Mouse (Mus musculus): ENCODE measurements at regions not wholly inside any gene's neighbourhood (a gene's known extent, or its start where the extent isn't known, plus 50 kb on each side); places are given as distances from the start of the nearest gene placed in this dataset.

- no peak for DNase-seq
Observed at GRCm38 (mm10) chr16:87067523-87067922, 286.5 kb upstream of the N6amt1 start.

- no peak for DNase-seq
Observed at GRCm38 (mm10) chr16:87060473-87060872, 293.5 kb upstream of the N6amt1 start.

GRCm38 (mm10) chr16:87049741-87050383, 304.1 kb upstream of the N6amt1 start:
- no peak for DNase-seq

- no peak for DNase-seq
Observed at GRCm38 (mm10) chr16:87044773-87045561, 309.0 kb upstream of the N6amt1 start.

GRCm38 (mm10) chr16:87043689-87044088, 310.3 kb upstream of the N6amt1 start:
- no peak for DNase-seq

GRCm38 (mm10) chr16:87040366-87040765, 313.6 kb upstream of the N6amt1 start:
- DNase-seq = no peak

GRCm38 (mm10) chr16:87039861-87040260, 314.1 kb upstream of the N6amt1 start:
- no peak for DNase-seq

- DNase-seq = no peak
Observed at GRCm38 (mm10) chr16:87037061-87037460, 316.9 kb upstream of the N6amt1 start.

- no peak for DNase-seq
Observed at GRCm38 (mm10) chr16:87031836-87032235, 322.1 kb upstream of the N6amt1 start.

- no peak for DNase-seq
Observed at GRCm38 (mm10) chr16:87028516-87029145, 325.4 kb upstream of the N6amt1 start.

GRCm38 (mm10) chr16:87027621-87028020, 326.4 kb upstream of the N6amt1 start:
- DNase-seq = no peak

GRCm38 (mm10) chr16:87022041-87022440, 331.9 kb upstream of the N6amt1 start:
- no peak for DNase-seq

- no peak for DNase-seq
Observed at GRCm38 (mm10) chr16:87017107-87017670, 336.8 kb upstream of the N6amt1 start.

- DNase-seq = no peak
Observed at GRCm38 (mm10) chr16:87001579-87001978, 352.4 kb upstream of the N6amt1 start.

GRCm38 (mm10) chr16:87001135-87001534, 352.9 kb upstream of the N6amt1 start:
- DNase-seq = no peak

- no peak for DNase-seq
Observed at GRCm38 (mm10) chr16:86971691-86972090, 382.3 kb upstream of the N6amt1 start.

- DNase-seq = no peak
Observed at GRCm38 (mm10) chr16:86949681-86950080, 404.3 kb upstream of the N6amt1 start.

GRCm38 (mm10) chr16:86945531-86946144, 408.3 kb upstream of the N6amt1 start:
- DNase-seq = no peak

GRCm38 (mm10) chr16:86945058-86945457, 408.9 kb upstream of the N6amt1 start:
- DNase-seq = no peak

GRCm38 (mm10) chr16:86934989-86935388, 419.0 kb upstream of the N6amt1 start:
- DNase-seq = no peak

- DNase-seq = no peak
Observed at GRCm38 (mm10) chr16:86932765-86933164, 421.2 kb upstream of the N6amt1 start.

GRCm38 (mm10) chr16:86897967-86898710, 455.8 kb upstream of the N6amt1 start:
- DNase-seq = no peak

Data from thymus, postnatal 25 days (tissue).